Mouse (Mus musculus) olfactory bulb, adult 2 months (tissue): ENCODE measurements around the gene Golph3l. TPM values are rescaled to one million over a fixed set of nuclear protein-coding genes. Genes with fewer than 3 reads are reported as not detected.

ENCODE experiments used
- H3K27ac ChIP-seq: fragments of 200-500 bp; 2 replicates; pipeline ENCODE4 v1.5.1; 2012; ENCODE audit warnings: low read depth, low read length; ENCODE audit not compliant: insufficient read depth
- H3K4me1 ChIP-seq: fragments of 200-500 bp; 2 replicates; pipeline ENCODE4 v1.6.1; 2012; ENCODE audit warnings: low read length; ENCODE audit not compliant: control insufficient read depth, insufficient read depth
- H3K4me3 ChIP-seq: fragments of 200-500 bp; 2 replicates; pipeline ENCODE4 v1.5.1; 2012; ENCODE audit warnings: mild to moderate bottlenecking, low read depth, low read length, moderate library complexity; ENCODE audit not compliant: insufficient read depth
- CTCF ChIP-seq: fragments of 200-500 bp; IDR thresholded peaks from 2 replicates; pipeline ENCODE4 v1.5.1; 2012; ENCODE audit warnings: low read depth, mild to moderate bottlenecking, low read length, moderate library complexity; ENCODE audit not compliant: insufficient read depth
- POLR2A ChIP-seq: fragments of 200-500 bp; IDR thresholded peaks from 2 replicates; pipeline ENCODE4 v1.6.1; 2012; ENCODE audit warnings: mild to moderate bottlenecking, low read depth, low read length, moderate library complexity; ENCODE audit not compliant: insufficient read depth
- WGBS: fragments of 180-500 bp; shearing (Covaris S2); methylation state at CpG from one replicate; pipeline ENCODE4 v1.1.7; 2018; 5-methylcytosine and 5-hydroxymethylcytosine counted together
- polyA plus RNA-seq: library from polyadenylated mRNA; stranded (reverse); fragments of >200 nt; gene quantifications from 2 replicates; pipeline ENCODE4 v1.2.4, GENCODE M21; 2012; ENCODE audit warnings: low replicate concordance; ENCODE audit not compliant: missing spikeins, insufficient read depth, insufficient read length

Gene Golph3l
- polyA plus RNA-seq, 1 experiment, result not detected

GRCm38 (mm10) chr3:95667521-95667920, 78.8 kb downstream of the Golph3l start:
- Histone ChIP-seq H3K4me1 (peaks cover 25% of the 10 kb centered on the region), H3K27ac (peak overlapping the region; percentile 57; the same call in 1 of the 2 replicates), H3K4me3 (no peak overlapping the region)
- WGBS, result 37% methylated on average over 4 of the region's 4 CpGs
- TF ChIP-seq CTCF, result no peak

GRCm38 (mm10) chr3:95668026-95668425, 79.3 kb downstream of the Golph3l start:
- WGBS, result 5% methylated on average over 7 of the region's 7 CpGs
- no peak overlapping the region for H3K4me3 ChIP-seq
- H3K4me1 ChIP-seq, result peaks cover 27% of the 10 kb centered on the region
- peak overlapping the region; percentile 57 for H3K27ac ChIP-seq
- TF ChIP-seq POLR2A, result no peak
- TF ChIP-seq CTCF, result no peak

Other genes with a start within 250 kb of the Golph3l start
- gene Setdb1, start 231.7 kb upstream of the Golph3l start, polyA plus RNA-seq, result not detected in 2 replicates
- not detected in 2 replicates for gene 4930558C23Rik, start 186.1 kb upstream of the Golph3l start, polyA plus RNA-seq
- gene Arnt, start 154.5 kb upstream of the Golph3l start, polyA plus RNA-seq, result 258 TPM in 1 of 2 replicates, not detected in the other
- gene Ctsk, start 89.7 kb upstream of the Golph3l start, polyA plus RNA-seq, result not detected in 2 replicates
- not detected in 2 replicates for gene Ctss, start 62.1 kb upstream of the Golph3l start, polyA plus RNA-seq
- gene Hormad1, start 29.3 kb upstream of the Golph3l start, polyA plus RNA-seq, result not detected in 2 replicates
- not detected in 2 replicates for gene Ensa, start 36.1 kb downstream of the Golph3l start, polyA plus RNA-seq
- gene Mcl1, start 69.9 kb downstream of the Golph3l start, polyA plus RNA-seq, result 157 and 245 TPM in 2 replicates
- gene Adamtsl4, start 99.0 kb downstream of the Golph3l start, polyA plus RNA-seq, result not detected in 2 replicates
- not detected in 2 replicates for gene Ecm1, start 150.6 kb downstream of the Golph3l start, polyA plus RNA-seq
- gene Tars2, start 171.3 kb downstream of the Golph3l start, polyA plus RNA-seq, result not detected in 2 replicates
- 146 TPM in 1 of 2 replicates, not detected in the other for gene Rprd2, start 229.9 kb downstream of the Golph3l start, polyA plus RNA-seq